Mouse (Mus musculus): ENCODE measurements around the gene Tnip1. TPM values are rescaled to one million over a fixed set of nuclear protein-coding genes. Genes with fewer than 3 reads are reported as not detected.

Tnip1 gene
- total and polyA plus RNA-seq, 3 experiments: 8.1 to 19.7 TPM; not detected in 1

DNA sequence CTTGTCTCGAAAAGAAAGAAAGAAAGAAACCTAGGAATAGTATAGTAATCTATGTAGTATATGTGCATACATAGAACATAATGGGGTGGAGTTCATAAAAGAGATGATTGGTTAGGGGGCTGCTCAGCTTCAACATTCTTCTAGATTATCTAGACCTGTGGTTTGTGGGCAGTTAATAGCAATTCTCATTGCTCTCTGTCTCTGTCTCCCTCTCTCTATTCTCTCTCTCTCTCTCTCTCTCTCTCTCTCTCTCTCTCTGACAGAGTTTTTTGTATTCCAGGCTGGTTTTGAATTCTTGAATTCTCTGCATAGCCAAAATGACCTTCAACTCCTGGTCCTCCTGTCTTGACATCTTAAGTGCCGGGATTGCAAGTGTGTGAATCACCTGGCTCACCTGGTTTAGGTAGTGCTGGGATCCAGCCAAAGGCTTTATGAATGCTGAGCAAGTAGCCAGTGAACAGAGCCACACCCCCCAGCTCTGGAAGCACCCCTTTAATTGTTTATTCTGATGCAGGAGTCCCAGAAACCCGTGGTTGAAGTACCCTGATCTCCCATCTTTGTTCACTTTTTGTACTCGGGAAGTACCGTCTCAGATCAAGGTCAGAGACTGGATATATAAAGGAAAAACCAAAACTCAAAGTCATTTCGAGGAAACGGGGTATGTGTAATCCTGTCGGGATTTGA, 8.8 kb upstream of the Tnip1 start:
- no peaks in the 10 kb centered on the region for H3K9me3 ChIP-seq (replicated peaks; ENCODE audit: insufficient read depth, low read length)
- H3K4me1 ChIP-seq (ENCODE audit: control insufficient read depth in 1 of 2, insufficient read depth in 2 of 2, low read length in 2 of 2): peaks cover 9 to 35% of the 10 kb centered on the region in 2 experiments
- peaks cover 0 to 24% of the 10 kb centered on the region in 2 experiments; a peak in 2 of 4 replicates for H3K36me3 ChIP-seq (ENCODE audit: control insufficient read depth in 1 of 2, insufficient read depth in 2 of 2, low read length in 2 of 2)
- H3K4me3 ChIP-seq (ENCODE audit: control insufficient read depth in 1 of 2, insufficient read depth in 1 of 2, low read depth in 2 of 2, low read length in 2 of 2): no peak overlapping the region
- peak; percentile 80 for DNase-seq (ENCODE audit: low read depth, low spot score)
- H3K9ac ChIP-seq (ENCODE audit: control insufficient read depth, low read depth, low read length, poor library complexity, severe bottlenecking): no peak overlapping the region
- H3K27me3 ChIP-seq (ENCODE audit: control insufficient read depth in 1 of 2, insufficient read depth in 2 of 2, low read length in 2 of 2): no peaks in the 10 kb centered on the region
- H3K79me2 ChIP-seq (ENCODE audit: control insufficient read depth, insufficient read depth, low read length, poor library complexity): no peaks in the 10 kb centered on the region
- H3K27ac ChIP-seq (ENCODE audit: control insufficient read depth, low read depth, low read length): 0 out of 2 replicates have a peak overlapping the region, but pooled peaks have one; percentile 11
- TF ChIP-seq ZNF384 (IDR thresholded peaks at IDR 0.05; ENCODE audit: low read depth, low read length) (peak; percentile 62), JUND (IDR thresholded peaks at IDR 0.05; ENCODE audit: low read depth, low read length) (peak; percentile 99), GATA1 (IDR thresholded peaks at IDR 0.05; ENCODE audit: low read depth, low read length) (peak; percentile 75), KAT2A (conservative IDR thresholded peaks at IDR 0.05; ENCODE audit: low read depth, low read length) (no peak), CHD2 (IDR thresholded peaks at IDR 0.05; ENCODE audit: low read length) (no peak), TCF12 (IDR thresholded peaks at IDR 0.05; ENCODE audit: low read depth, low read length) (no peak), POLR2AphosphoS5 (IDR thresholded peaks at IDR 0.05; ENCODE audit: borderline replicate concordance, low read depth, low read length) (no peak), HCFC1 (IDR thresholded peaks at IDR 0.05; ENCODE audit: low read depth, low read length) (0 out of 2 replicates have a peak, but pooled peaks have one; percentile 27), ELF1 (IDR thresholded peaks at IDR 0.05; ENCODE audit: low read depth, low read length) (no peak), ZMIZ1 (IDR thresholded peaks at IDR 0.05; ENCODE audit: low read depth, low read length) (no peak), POLR2AphosphoS2 (IDR thresholded peaks at IDR 0.05; ENCODE audit: low read length) (no peak), USF2 (IDR thresholded peaks at IDR 0.05; ENCODE audit: borderline replicate concordance in 1 of 2, insufficient read depth in 1 of 2, low read depth in 1 of 2, low read length in 2 of 2) (no peak), NRF1 (IDR thresholded peaks at IDR 0.05; ENCODE audit: insufficient read depth, low read depth, low read length, poor library complexity, severe bottlenecking) (no peak), MAFK (IDR thresholded peaks at IDR 0.05; ENCODE audit: borderline replicate concordance, low read depth, low read length) (0 out of 2 replicates have a peak, but pooled peaks have one; percentile 13), UBTF (IDR thresholded peaks at IDR 0.05; ENCODE audit: borderline replicate concordance, insufficient read depth, low read depth, low read length) (no peak), CHD1 (IDR thresholded peaks at IDR 0.05; ENCODE audit: low read depth, low read length) (no peak), NELFE (IDR thresholded peaks at IDR 0.05; ENCODE audit: low read depth, low read length) (no peak), MAX (IDR thresholded peaks at IDR 0.05; ENCODE audit: low read length) (no peak), ZC3H11A (IDR thresholded peaks at IDR 0.05; ENCODE audit: low read depth, low read length) (no peak), E2F4 (IDR thresholded peaks at IDR 0.05; ENCODE audit: borderline replicate concordance, low read depth, low read length) (no peak), BHLHE40 (IDR thresholded peaks at IDR 0.05; ENCODE audit: borderline replicate concordance, low read depth, low read length) (0 out of 2 replicates have a peak, but pooled peaks have one; percentile 6), ETS1 (IDR thresholded peaks at IDR 0.05; ENCODE audit: low read depth, low read length) (peak; percentile 76), TBP (IDR thresholded peaks at IDR 0.05; ENCODE audit: low read depth, low read length) (no peak), CTCF (IDR thresholded peaks at IDR 0.05 in 2 of 3, conservative IDR thresholded peaks at IDR 0.05 in 1 of 3; ENCODE audit: control insufficient read depth in 1 of 3, insufficient read depth in 1 of 3, low read depth in 2 of 3, low read length in 3 of 3, poor library complexity in 1 of 3, severe bottlenecking in 1 of 3) (no peak), MAZ (IDR thresholded peaks at IDR 0.05; ENCODE audit: low read depth, low read length) (no peak), ZKSCAN1 (IDR thresholded peaks at IDR 0.05; ENCODE audit: low read depth, low read length) (no peak), RCOR1 (IDR thresholded peaks at IDR 0.05; ENCODE audit: low read depth, low read length) (peak; percentile 76), GABPA (IDR thresholded peaks at IDR 0.05; ENCODE audit: low read depth, low read length) (no peak), RAD21 (IDR thresholded peaks at IDR 0.05; ENCODE audit: low read depth, low read length) (no peak), SMC3 (IDR thresholded peaks at IDR 0.05; ENCODE audit: low read depth, low read length) (no peak), TAL1 (IDR thresholded peaks at IDR 0.05; ENCODE audit: low read length) (no peak), MEF2A (IDR thresholded peaks at IDR 0.05; ENCODE audit: extremely low read depth, insufficient replicate concordance, low read depth, low read length, poor library complexity, severe bottlenecking) (no peak), USF1 (IDR thresholded peaks at IDR 0.05; ENCODE audit: low read depth, low read length) (no peak), MYC (IDR thresholded peaks at IDR 0.05; ENCODE audit: low read depth, low read length) (0 out of 2 replicates have a peak, but pooled peaks have one; percentile 27), POLR2A (IDR thresholded peaks at IDR 0.05; ENCODE audit: control insufficient read depth in 1 of 2, insufficient read depth in 1 of 2, low read depth in 1 of 2, low read length in 2 of 2, poor library complexity in 1 of 2) (no peak), MXI1 (IDR thresholded peaks at IDR 0.05; ENCODE audit: low read depth, low read length) (no peak)
